Mouse (Mus musculus) spleen, postnatal 4 days (tissue): ENCODE measurements around the gene 2210011C24Rik.

Experiments
- DNase-seq, 2 experiments: peaks; one replicate each; pipeline ENCODE4 v3.0.0; 2022; ENCODE audit warnings: low spot score in 2 of 2

The 2210011C24Rik gene

GRCm38 (mm10) chr8:84011705-84012498, at the start of gene 2210011C24Rik:
2210011C24Rik (minus strand) TSS chr8:84012171.
- no peak for DNase-seq

DNA sequence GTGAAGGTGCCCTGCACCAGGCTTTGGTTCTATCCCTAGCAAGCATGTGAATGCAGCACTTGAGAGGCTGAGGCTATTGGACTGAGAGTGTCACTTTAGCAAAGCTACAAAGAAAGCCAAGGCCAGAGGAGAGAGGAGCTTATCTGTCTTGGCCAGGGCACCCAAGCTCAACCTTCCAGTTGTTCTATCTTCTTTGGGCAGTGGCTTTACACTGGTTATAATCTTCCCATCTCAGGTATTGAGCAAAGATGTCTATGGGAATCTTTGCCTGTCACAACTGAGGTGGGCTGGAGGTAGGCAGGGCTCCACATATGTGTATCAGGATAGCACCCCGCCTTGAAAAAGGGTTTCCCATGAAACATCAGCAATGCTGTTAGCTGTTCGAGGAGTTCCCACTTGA, 48.3 kb upstream of the 2210011C24Rik start:
- no peak for DNase-seq

GRCm38 (mm10) chr8:84059226-84059625, 47.3 kb upstream of the 2210011C24Rik start:
- no peak for DNase-seq

GRCm38 (mm10) chr8:84057827-84058226, 45.9 kb upstream of the 2210011C24Rik start:
- DNase-seq = no peak

DNA sequence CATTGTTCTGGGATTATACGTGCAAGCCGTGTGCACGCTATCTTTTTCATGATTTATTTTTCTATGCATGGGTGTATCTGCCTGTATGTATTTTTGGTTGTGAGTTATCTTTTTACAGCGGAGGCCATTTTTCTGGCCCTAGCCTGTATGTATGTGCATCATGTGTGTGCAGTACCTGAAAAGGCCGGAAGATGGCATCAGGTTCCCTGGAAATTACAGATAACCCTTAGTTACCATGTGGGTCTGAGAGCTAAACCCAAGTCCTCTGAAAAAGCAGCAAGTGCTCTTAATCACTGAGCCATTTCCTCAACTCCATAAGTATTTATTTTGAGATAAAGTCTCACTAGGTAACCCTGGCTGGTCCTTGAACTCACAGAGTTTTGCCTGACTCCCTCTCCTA, 41.3 kb upstream of the 2210011C24Rik start:
- no peak for DNase-seq

- DNase-seq = peak in 1 of 2 experiments; percentile 53
Observed at GRCm38 (mm10) chr8:84052746-84053145, 40.8 kb upstream of the 2210011C24Rik start.

DNA sequence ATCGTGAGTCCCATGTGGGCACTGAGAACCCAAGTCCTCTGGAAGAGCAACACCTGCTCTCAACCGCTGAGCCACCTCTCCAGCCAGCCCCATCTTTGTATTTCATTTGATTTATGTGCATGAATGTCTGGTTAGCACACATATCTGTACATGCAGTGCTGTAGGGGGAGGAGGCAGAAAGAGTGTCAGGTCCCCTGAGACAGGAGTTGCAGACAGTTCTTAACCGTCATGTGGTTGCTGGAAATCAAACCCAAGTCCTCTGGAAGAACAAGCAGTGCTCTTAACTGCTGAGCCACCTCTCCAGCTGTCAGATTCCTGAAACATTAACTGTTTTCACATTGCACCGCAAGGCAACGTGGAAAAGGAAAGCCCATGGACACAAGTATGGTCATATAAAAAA, 36.2 kb upstream of the 2210011C24Rik start:
- no peak for DNase-seq

DNA sequence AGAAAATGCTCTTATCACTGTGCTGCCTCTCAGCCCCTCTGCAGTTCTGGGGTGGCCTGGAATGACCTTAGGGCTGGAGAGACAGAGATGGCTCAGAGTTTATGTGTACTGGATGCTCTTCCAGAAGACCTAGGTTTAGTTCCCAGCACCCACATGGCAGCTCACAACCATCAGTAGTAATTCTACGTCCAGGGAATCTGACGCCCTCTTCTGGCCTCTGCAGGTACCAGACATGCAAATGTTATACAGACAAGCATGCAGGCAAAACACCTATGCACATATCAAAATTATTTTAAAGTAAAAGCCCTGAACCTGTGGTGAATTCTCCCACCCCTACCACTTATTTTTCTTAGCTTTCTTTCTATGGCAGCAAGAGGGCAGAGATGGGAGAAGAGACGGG, 34.5 kb upstream of the 2210011C24Rik start:
- no peak for DNase-seq

GRCm38 (mm10) chr8:84044900-84045299, 32.9 kb upstream of the 2210011C24Rik start, which contains the start of gene Rln3:
Rln3 (minus strand) TSS chr8:84045000.
- no peak for DNase-seq

- DNase-seq = no peak
Observed at GRCm38 (mm10) chr8:84044103-84044502, 32.1 kb upstream of the 2210011C24Rik start.

DNA sequence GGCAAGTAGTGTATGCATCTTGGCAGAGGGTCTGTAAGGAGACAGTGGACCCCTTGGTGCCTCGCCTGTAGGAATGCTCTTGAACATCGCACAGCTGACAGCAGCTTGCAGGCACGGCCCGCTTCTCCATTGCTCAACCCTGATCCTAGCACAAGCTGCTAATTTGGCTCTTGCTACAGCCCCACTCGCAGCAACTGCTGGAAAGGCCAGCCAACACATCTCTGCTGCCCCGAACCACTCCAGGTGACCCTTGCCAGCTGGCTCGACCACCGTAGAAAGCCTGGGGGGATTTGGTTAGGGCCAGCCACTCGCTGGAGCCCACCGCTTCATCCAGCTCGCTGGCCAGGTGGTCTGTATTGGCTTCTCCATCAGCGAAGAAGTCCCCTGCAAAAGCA, 31.0 kb upstream of the 2210011C24Rik start:
- no peak for DNase-seq

- DNase-seq = peak; percentile 49 to 78
Observed at GRCm38 (mm10) chr8:84042066-84042947, 30.3 kb upstream of the 2210011C24Rik start, which contains the start of gene Il27ra. Il27ra (minus strand) TSS chr8:84042589.

GRCm38 (mm10) chr8:84039050-84039449, 27.1 kb upstream of the 2210011C24Rik start:
- peak; percentile 69 to 87 for DNase-seq

- DNase-seq = no peak
Observed at GRCm38 (mm10) chr8:84038015-84038414, 26.0 kb upstream of the 2210011C24Rik start.

- DNase-seq = no peak
Observed at GRCm38 (mm10) chr8:84032777-84033176, 20.8 kb upstream of the 2210011C24Rik start.

DNA sequence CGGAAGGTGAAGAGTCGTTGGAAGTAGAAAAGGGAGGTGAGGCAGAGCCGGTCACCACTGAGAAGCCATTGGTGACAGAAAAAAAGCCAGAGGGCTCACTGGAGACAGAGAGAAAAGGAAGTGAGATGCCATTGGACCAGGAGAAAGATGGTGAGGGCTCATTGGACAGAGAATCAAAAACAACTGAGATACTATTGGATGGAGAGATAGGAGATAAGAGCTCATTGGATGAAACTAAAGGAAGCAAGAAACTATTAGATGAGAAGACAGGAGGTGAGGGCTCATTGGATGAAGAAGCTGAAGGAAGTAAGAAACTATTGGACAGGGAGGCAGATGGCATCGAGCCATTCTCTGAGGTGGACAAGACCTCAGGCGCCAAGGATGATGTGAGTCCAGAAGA, 17.3 kb upstream of the 2210011C24Rik start:
- no peak for DNase-seq

- DNase-seq = peak in 1 of 2 experiments; percentile 40
Observed at GRCm38 (mm10) chr8:84027449-84027848, 15.5 kb upstream of the 2210011C24Rik start.

- peak; percentile 42 to 72 for DNase-seq
Observed at GRCm38 (mm10) chr8:84025863-84026262, 13.9 kb upstream of the 2210011C24Rik start.

DNA sequence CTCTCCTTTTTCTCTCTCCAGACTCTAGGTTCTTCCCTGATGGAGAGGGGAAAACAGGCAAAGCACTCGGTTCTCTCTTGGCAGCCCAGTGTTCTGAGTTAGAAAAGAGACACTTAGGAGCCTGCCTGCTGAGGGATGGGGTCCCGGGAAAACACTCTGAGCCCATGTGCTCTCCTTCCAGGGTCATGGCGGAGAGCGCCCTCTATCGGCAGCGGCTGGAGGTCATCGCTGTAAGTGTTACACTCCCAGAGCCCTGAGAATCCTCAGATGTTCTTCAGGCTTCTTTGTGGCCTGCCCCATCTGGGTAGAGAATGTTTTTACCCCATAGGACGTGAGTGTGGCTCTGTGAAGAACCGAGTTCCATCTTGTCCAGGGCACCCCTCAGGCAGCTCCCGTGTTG, 12.2 kb upstream of the 2210011C24Rik start:
- DNase-seq = peak; percentile 54 to 88

GRCm38 (mm10) chr8:84023631-84024030, 11.7 kb upstream of the 2210011C24Rik start:
- DNase-seq = no peak

DNA sequence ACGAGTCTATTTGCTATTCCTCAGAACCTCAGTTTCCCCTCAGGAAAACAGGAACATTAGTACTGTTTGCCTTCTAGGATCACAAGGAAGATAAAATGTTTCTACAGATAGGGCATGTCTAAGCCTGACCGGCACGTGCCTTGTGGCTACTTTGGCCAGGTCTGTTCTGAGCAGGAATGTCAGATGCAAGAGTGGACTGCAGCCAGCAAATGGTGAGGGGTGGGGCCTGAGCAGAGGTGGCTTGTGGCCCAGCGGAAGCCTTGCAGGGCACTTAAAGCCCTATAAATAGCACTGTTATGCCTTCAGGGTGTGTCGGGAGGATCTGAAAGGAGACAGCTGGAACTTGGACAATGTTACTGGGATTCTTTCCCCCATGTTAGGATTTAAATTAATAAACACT, 11.1 kb upstream of the 2210011C24Rik start:
- DNase-seq = no peak

GRCm38 (mm10) chr8:84021569-84021968, 9.6 kb upstream of the 2210011C24Rik start:
- DNase-seq = no peak
